Mouse (Mus musculus) myocyte (in vitro differentiated cells): ENCODE measurements around the gene Asz1. TPM values are rescaled to one million over a fixed set of nuclear protein-coding genes. Genes with fewer than 3 reads are reported as not detected.

Source experiments
- H3K27me3 ChIP-seq: one replicate; pipeline ENCODE4 v1.6.1; 2011; ENCODE audit not compliant: control insufficient read depth, insufficient read depth, insufficient read length
- H3K36me3 ChIP-seq: one replicate; pipeline ENCODE4 v1.6.1; 2011; ENCODE audit not compliant: control insufficient read depth, insufficient read depth
- H3K4me2 ChIP-seq: one replicate; pipeline ENCODE4 v1.6.1; 2011; ENCODE audit warnings: low read depth, control low read depth
- H3K4me3 ChIP-seq: one replicate; pipeline ENCODE4 v1.5.1; 2011; ENCODE audit warnings: mild to moderate bottlenecking, control low read depth, moderate library complexity
- H3K79me2 ChIP-seq: one replicate; pipeline ENCODE4 v1.6.1; 2011; ENCODE audit not compliant: control insufficient read depth, insufficient read depth
- H3ac ChIP-seq: one replicate; pipeline ENCODE4 v1.6.1; 2011; ENCODE audit not compliant: control insufficient read depth, insufficient read length
- CEBPB ChIP-seq: IDR thresholded peaks from 2 replicates; pipeline ENCODE4 v1.6.1; 2011; ENCODE audit warnings: mild to moderate bottlenecking, moderate library complexity; ENCODE audit not compliant: poor library complexity, insufficient read depth, severe bottlenecking
- E2F4 ChIP-seq: IDR thresholded peaks from one replicate; pipeline ENCODE4 v1.6.1; 2011; ENCODE audit warnings: mild to moderate bottlenecking, control low read depth, moderate library complexity; ENCODE audit not compliant: insufficient read depth
- MAX ChIP-seq: IDR thresholded peaks from one replicate; pipeline ENCODE4 v1.6.1; 2011; ENCODE audit warnings: low read depth, mild to moderate bottlenecking, control low read depth
- MYOD1 ChIP-seq, 3 experiments: IDR thresholded peaks; one replicate each; pipeline ENCODE4 v1.6.1; 2011; ENCODE audit warnings: control low read depth in 2 of 3, low read depth in 2 of 3, mild to moderate bottlenecking in 2 of 3, moderate library complexity in 1 of 3; ENCODE audit not compliant: insufficient read length in 2 of 3, control insufficient read depth in 1 of 3
- MYOG ChIP-seq, 3 experiments: IDR thresholded peaks; one replicate each; pipeline ENCODE4 v1.6.1; 2011; ENCODE audit warnings: control low read depth in 2 of 3, low read depth in 2 of 3, mild to moderate bottlenecking in 2 of 3; ENCODE audit not compliant: insufficient read length in 2 of 3, control insufficient read depth in 1 of 3, insufficient read depth in 1 of 3
- POLR2A ChIP-seq: IDR thresholded peaks from one replicate; pipeline ENCODE4 v1.6.1; 2011; ENCODE audit warnings: low read depth, mild to moderate bottlenecking, control low read depth, moderate library complexity; ENCODE audit not compliant: insufficient read length
- POLR2AphosphoS2 ChIP-seq: IDR thresholded peaks from one replicate; pipeline ENCODE4 v1.6.1; 2011; ENCODE audit warnings: low read depth, control low read depth; ENCODE audit not compliant: insufficient read length
- REST ChIP-seq: IDR thresholded peaks from one replicate; pipeline ENCODE4 v1.6.1; 2011; ENCODE audit warnings: mild to moderate bottlenecking, control low read depth, moderate library complexity; ENCODE audit not compliant: insufficient read depth, insufficient read length
- SRF ChIP-seq: IDR thresholded peaks from one replicate; pipeline ENCODE4 v1.6.1; 2011; ENCODE audit warnings: low read depth; ENCODE audit not compliant: control insufficient read depth, insufficient read length
- TCF12 ChIP-seq: IDR thresholded peaks from one replicate; pipeline ENCODE4 v1.6.1; 2011; ENCODE audit warnings: mild to moderate bottlenecking, control low read depth; ENCODE audit not compliant: poor library complexity, insufficient read depth, severe bottlenecking
- TCF3 ChIP-seq: IDR thresholded peaks from one replicate; pipeline ENCODE4 v1.6.1; 2011; ENCODE audit warnings: low read depth, control low read depth; ENCODE audit not compliant: insufficient read length
- USF1 ChIP-seq: IDR thresholded peaks from one replicate; pipeline ENCODE4 v1.6.1; 2011; ENCODE audit warnings: low read depth, mild to moderate bottlenecking, control low read depth, moderate library complexity
- polyA plus RNA-seq: library from polyadenylated mRNA; unstranded; fragments of >200 nt; fragmentation: generic; extraction: Trizol; gene quantifications from one replicate; pipeline ENCODE4 v1.2.1, GENCODE M21; 2012; ENCODE audit warnings: missing spikeins

Asz1 gene
- polyA plus RNA-seq, 1 experiment = not detected

DNA sequence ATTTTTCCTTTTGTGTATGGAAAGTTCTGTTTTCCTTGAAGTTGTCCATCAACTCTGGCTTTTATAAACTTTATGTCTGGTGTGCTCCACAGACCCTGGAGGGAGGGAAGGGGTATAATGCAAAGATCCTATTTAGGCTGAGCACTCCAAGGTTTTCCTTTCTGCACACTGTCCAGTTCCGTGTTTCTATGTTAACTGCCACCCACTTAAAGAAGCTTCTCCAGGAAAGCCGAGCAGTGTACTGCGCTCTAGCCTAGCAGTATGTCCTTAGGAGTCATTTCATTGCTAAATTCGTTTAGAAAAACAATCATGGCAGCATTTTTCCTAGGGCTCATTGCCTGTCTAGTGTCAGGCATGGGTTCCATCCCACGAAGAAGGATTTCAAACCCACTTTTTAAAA lies 65.7 kb downstream of the Asz1 start:
- H3K36me3 ChIP-seq = no peaks in the 10 kb centered on the region
- H3K27me3 ChIP-seq = no peaks in the 10 kb centered on the region
- no peak overlapping the region for H3K4me2 ChIP-seq
- no peak overlapping the region for H3ac ChIP-seq
- no peaks in the 10 kb centered on the region for H3K79me2 ChIP-seq
- no peak for TF ChIP-seq MYOG (IDR thresholded peaks at IDR 0.05; ENCODE audit: control insufficient read depth in 1 of 3, insufficient read depth in 1 of 3, insufficient read length in 2 of 3, low read depth in 2 of 3)
- no peak for TF ChIP-seq E2F4
- TF ChIP-seq POLR2AphosphoS2 = no peak
- no peak for TF ChIP-seq POLR2A
- TF ChIP-seq CEBPB = no peak
- TF ChIP-seq MYOD1 (IDR thresholded peaks at IDR 0.05; ENCODE audit: control insufficient read depth in 1 of 3, insufficient read length in 2 of 3, low read depth in 2 of 3) = no peak
- TF ChIP-seq REST = no peak
- no peak for TF ChIP-seq USF1
- TF ChIP-seq TCF12 = no peak
- TF ChIP-seq MAX = no peak
- TF ChIP-seq SRF = no peak
- no peak overlapping the region for H3K4me3 ChIP-seq

DNA sequence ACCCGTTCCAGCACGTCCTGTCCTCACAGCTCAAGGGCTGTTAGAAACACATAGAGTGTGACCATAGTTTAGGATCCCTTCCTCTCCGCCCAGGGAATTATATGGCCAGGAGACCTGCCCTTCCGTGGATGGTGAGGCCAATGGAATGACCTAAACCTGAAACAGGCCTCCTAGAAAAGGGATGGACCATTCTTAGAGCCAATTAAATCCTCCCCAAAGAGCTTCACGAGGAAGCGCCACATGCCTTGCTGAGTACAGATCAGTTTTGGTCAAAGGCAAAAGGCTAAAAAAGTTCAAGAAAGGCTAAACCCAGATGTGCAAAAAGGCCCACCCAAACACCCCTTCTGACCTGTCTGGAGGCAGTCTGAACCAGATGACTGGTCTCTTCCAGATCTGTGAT lies 76.6 kb downstream of the Asz1 start:
- H3K4me2 ChIP-seq = no peak overlapping the region
- no peak overlapping the region for H3ac ChIP-seq
- peaks cover 12% of the 10 kb centered on the region for H3K27me3 ChIP-seq
- H3K79me2 ChIP-seq = no peaks in the 10 kb centered on the region
- H3K4me3 ChIP-seq = no peak overlapping the region
- no peaks in the 10 kb centered on the region for H3K36me3 ChIP-seq
- TF ChIP-seq POLR2AphosphoS2 (no peak), SRF (no peak), MYOG (IDR thresholded peaks at IDR 0.05; ENCODE audit: control insufficient read depth in 1 of 3, insufficient read depth in 1 of 3, insufficient read length in 2 of 3, low read depth in 2 of 3) (no peak), TCF12 (no peak), REST (no peak), E2F4 (no peak), POLR2A (no peak), TCF3 (no peak), MYOD1 (IDR thresholded peaks at IDR 0.05; ENCODE audit: control insufficient read depth in 1 of 3, insufficient read length in 2 of 3, low read depth in 2 of 3) (no peak), USF1 (no peak), MAX (no peak), CEBPB (no peak)

DNA sequence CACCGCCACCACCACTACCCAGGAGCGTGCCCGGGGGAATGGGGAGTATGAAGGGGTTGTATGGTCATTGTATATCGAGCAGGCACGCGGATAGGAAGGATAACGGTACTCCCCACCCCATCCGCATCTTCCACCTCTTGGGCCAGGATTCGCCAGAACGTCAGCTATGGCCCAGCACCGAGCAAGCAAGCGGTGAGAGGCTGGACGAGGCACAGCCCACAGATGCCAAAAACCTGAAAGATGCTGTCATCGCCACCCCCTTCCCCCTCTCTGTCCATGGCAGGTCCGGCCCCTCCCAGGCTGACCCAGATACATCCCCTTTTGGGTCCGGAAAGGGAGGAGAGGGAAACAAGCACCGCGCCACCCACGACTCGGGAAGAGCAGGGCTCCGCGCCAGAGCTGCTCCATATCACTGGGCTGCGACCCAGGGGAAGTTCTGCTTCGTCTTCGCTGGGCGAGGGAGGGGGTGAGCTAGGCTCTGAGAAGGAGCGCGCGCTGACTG lies 77.3 kb downstream of the Asz1 start:
- no peaks in the 10 kb centered on the region for H3K79me2 ChIP-seq
- no peaks in the 10 kb centered on the region for H3K36me3 ChIP-seq
- H3K27me3 ChIP-seq = peaks cover 12% of the 10 kb centered on the region
- TF ChIP-seq SRF (no peak), E2F4 (no peak), MYOG (IDR thresholded peaks at IDR 0.05; ENCODE audit: control insufficient read depth in 1 of 3, insufficient read depth in 1 of 3, insufficient read length in 2 of 3, low read depth in 2 of 3) (no peak), POLR2A (no peak), TCF12 (no peak), MAX (no peak), CEBPB (no peak), USF1 (no peak), REST (no peak)
- peak overlapping the region; percentile 27 for H3K4me2 ChIP-seq
- no peak overlapping the region for H3ac ChIP-seq
- H3K4me3 ChIP-seq = no peak overlapping the region

DNA sequence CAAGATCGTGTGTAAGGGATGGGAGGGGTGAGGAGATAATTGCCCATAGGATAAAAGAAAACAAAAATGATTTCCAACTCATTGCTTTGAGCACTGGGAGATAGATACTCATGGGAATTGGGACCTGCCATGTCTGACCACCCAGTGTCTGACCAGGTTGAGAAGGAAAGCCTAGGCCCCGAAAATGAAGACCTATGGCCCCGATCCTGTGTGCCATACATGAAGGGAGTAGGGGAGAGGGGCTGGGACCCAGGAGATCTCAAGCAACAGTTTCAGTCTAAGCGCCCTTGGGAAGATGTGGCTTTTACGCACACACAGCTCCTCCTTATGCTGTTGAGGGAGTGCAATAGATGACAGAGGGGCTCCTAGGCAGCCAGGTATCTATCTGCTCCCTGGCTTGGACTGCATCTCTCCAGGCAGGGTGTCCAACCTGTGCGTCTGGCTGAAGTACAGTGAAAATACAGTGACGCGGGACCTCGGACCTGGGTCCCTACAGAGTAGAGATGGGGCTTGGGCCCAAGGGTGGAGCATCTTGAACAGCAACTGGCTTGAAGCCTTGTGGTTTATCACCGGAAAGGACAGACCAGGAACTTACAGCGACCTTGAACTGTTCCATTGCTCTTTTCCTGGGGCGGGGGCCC lies 77.9 kb downstream of the Asz1 start:
- Histone ChIP-seq H3K4me3 (no peak overlapping the region), H3K79me2 (no peaks in the 10 kb centered on the region), H3K4me2 (peak overlapping the region; percentile 50), H3K36me3 (no peaks in the 10 kb centered on the region), H3K27me3 (peaks cover 12% of the 10 kb centered on the region), H3ac (no peak overlapping the region)
- TF ChIP-seq MYOD1 (IDR thresholded peaks at IDR 0.05; ENCODE audit: control insufficient read depth in 1 of 3, insufficient read length in 2 of 3, low read depth in 2 of 3) (no peak), TCF3 (no peak), E2F4 (no peak), POLR2A (no peak), CEBPB (no peak), REST (no peak), POLR2AphosphoS2 (no peak), USF1 (no peak), MAX (no peak), TCF12 (no peak), SRF (no peak), MYOG (IDR thresholded peaks at IDR 0.05; ENCODE audit: control insufficient read depth in 1 of 3, insufficient read depth in 1 of 3, insufficient read length in 2 of 3, low read depth in 2 of 3) (no peak)
